In the genomic region with DNA sequence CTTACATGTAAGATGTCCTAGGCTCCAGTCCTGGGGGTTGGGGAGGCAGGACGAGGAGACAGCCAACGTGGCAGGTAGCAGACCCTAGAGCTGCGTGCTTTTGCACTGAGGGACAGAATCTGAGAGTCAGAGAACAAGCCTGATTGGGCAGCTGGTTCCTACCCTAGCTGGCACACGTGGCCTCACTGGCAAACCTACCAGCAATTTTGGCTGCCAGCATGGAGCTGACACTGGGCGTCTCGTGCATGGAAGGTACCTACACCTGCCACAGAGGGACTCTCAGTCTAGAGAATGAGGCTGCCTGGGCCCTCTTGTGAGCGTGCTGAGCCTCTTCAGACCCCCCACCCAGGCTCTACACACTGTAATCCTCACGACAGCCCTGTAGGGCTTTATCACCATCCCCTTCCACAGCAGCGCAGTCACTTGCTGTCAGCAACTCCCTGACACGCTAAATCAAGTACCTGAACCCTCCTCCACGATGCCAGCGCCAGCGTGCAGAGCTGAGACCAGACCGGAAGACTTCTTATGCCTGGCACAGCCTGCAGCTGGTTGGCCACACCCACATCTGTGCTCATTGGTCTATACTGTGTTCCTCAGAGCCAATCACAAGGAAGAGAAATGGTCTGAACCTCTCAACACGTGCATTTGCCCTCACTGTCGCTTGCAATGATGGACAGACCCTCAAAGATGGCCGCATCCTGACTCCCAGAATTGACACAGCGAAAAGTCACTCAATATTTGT, we compare ENCODE assay signal across 8 mouse cellular contexts. TPM values are rescaled to one million over a fixed set of nuclear protein-coding genes. Genes with fewer than 3 reads are reported as not detected.
DNase-seq lines count a peak whose midpoint lies in the region; ATAC-seq lines count a peak whose summit lies in the region.

No protein-coding gene starts in this region.

- WGBS in embryonic facial prominence, embryonic 12.5 days: 53% methylated on average over 18 of the region's 18 CpGs
- WGBS in intestine, embryonic 16.5 days: 54% methylated on average over 18 of the region's 18 CpGs
- WGBS in midbrain, embryonic 12.5 days: 58% methylated on average over 18 of the region's 18 CpGs

- no peaks in the 10 kb centered on the region for H3K9me3 ChIP-seq in embryonic facial prominence, embryonic 12.5 days
- H3K9me3 ChIP-seq in intestine, embryonic 16.5 days (ENCODE audit: control insufficient read depth, low read length): no peaks in the 10 kb centered on the region
- no peaks in the 10 kb centered on the region for H3K9me3 ChIP-seq in midbrain, embryonic 12.5 days

- DNase-seq in embryo, embryonic 10 days (ENCODE audit: low spot score): peak; percentile 76
- no peak for DNase-seq in embryo, embryonic 9.5 days (ENCODE audit: extremely low spot score)
- DNase-seq in ES-CJ7 (ENCODE audit: low read depth, low spot score): peak; percentile 87
- peak; percentile 87 for DNase-seq in telencephalon, adult 2 months (ENCODE audit: low read depth, low spot score)
- no peak for DNase-seq in adrenal gland, postnatal 36 days

- H3K4me3 ChIP-seq in embryonic facial prominence, embryonic 12.5 days: no peak overlapping the region
- no peak overlapping the region for H3K4me3 ChIP-seq in intestine, embryonic 16.5 days (ENCODE audit: low read length)
- H3K4me3 ChIP-seq in midbrain, embryonic 12.5 days: peak overlapping the region; percentile 16; the same call in 1 of the 2 replicates

- no peaks in the 10 kb centered on the region for H3K36me3 ChIP-seq in embryonic facial prominence, embryonic 12.5 days
- H3K36me3 ChIP-seq in intestine, embryonic 16.5 days (ENCODE audit: control insufficient read depth, insufficient read depth, low read length): no peaks in the 10 kb centered on the region
- no peaks in the 10 kb centered on the region for H3K36me3 ChIP-seq in midbrain, embryonic 12.5 days

- no peak overlapping the region for H3K27ac ChIP-seq in embryonic facial prominence, embryonic 12.5 days
- no peak overlapping the region for H3K27ac ChIP-seq in intestine, embryonic 16.5 days (ENCODE audit: low read length)
- no peak overlapping the region for H3K27ac ChIP-seq in midbrain, embryonic 12.5 days (replicated peaks)

- peaks cover 9% of the 10 kb centered on the region; the same call in 1 of the 2 replicates for H3K4me1 ChIP-seq in embryonic facial prominence, embryonic 12.5 days
- H3K4me1 ChIP-seq in intestine, embryonic 16.5 days (ENCODE audit: control insufficient read depth, insufficient read depth, low read length): no peaks in the 10 kb centered on the region
- H3K4me1 ChIP-seq in midbrain, embryonic 12.5 days: no peaks in the 10 kb centered on the region

- H3K9ac ChIP-seq in embryonic facial prominence, embryonic 12.5 days: no peak overlapping the region
- H3K9ac ChIP-seq in intestine, embryonic 16.5 days (ENCODE audit: low read depth, low read length): no peak overlapping the region
- no peak overlapping the region for H3K9ac ChIP-seq in midbrain, embryonic 12.5 days (replicated peaks)

- ATAC-seq in embryonic facial prominence, embryonic 12.5 days (ENCODE audit: insufficient number of reproducible peaks, insufficient read depth, low FRiP score, low TSS enrichment): peak; percentile 76
- ATAC-seq in intestine, embryonic 16.5 days: no peak
- ATAC-seq in midbrain, embryonic 12.5 days (ENCODE audit: low FRiP score, low read depth): peak; percentile 86

- H3K4me2 ChIP-seq in embryonic facial prominence, embryonic 12.5 days (replicated peaks): 0 out of 2 replicates have a peak overlapping the region, but pooled peaks have one; percentile 3
- H3K4me2 ChIP-seq in intestine, embryonic 16.5 days (ENCODE audit: low read depth, low read length): 0 out of 2 replicates have a peak overlapping the region, but pooled peaks have one; percentile 7
- H3K4me2 ChIP-seq in midbrain, embryonic 12.5 days (replicated peaks): peak overlapping the region; percentile 41

- H3K27me3 ChIP-seq in embryonic facial prominence, embryonic 12.5 days: no peaks in the 10 kb centered on the region
- H3K27me3 ChIP-seq in intestine, embryonic 16.5 days (replicated peaks; ENCODE audit: control insufficient read depth, insufficient read depth, low read length): no peaks in the 10 kb centered on the region
- H3K27me3 ChIP-seq in midbrain, embryonic 12.5 days: peaks cover 11% of the 10 kb centered on the region; the same call in 1 of the 2 replicates

RNA-seq across cellular contexts. Expression of a gene that starts 6.9 kb away (rescaled TPM):
- 2.1 and 3.3 TPM in 2 replicates for polyA plus RNA-seq in embryonic facial prominence, embryonic 12.5 days (2016; fragmentation: Nextera tagmentation; extraction: Ambion mirVana)
- polyA plus RNA-seq in intestine, embryonic 16.5 days (2015; fragmentation: Nextera tagmentation; extraction: Ambion mirVana): 1.3 and 2.3 TPM in 2 replicates
- 2.3 and 2.5 TPM in 2 replicates for polyA plus RNA-seq in midbrain, embryonic 12.5 days (2016; fragmentation: Nextera tagmentation; extraction: Ambion mirVana)
- total RNA-seq in adrenal gland, postnatal 36 days (2021): 10 to 100 TPM; 15.3 to 24.4 TPM

Comparison
In these comparisons a context has a peak if more than half of its experiments do, and no peak if none do; other contexts are left out.
1. DNase-seq: peak in embryo, embryonic 10 days (single experiment), ES-CJ7 (single experiment) and telencephalon, adult 2 months (single experiment); none in embryo, embryonic 9.5 days (single experiment) and adrenal gland, postnatal 36 days (0 of 2).
2. Peak in every context shown above with its lines, with median percentiles within 50 percentile points of each other: H3K4me2 ChIP-seq.